Mouse (Mus musculus): Measurements from ENCODE around the gene D230025D16Rik. TPM values are rescaled to one million over a fixed set of nuclear protein-coding genes. Genes with fewer than 3 reads are reported as not detected.
"Not testable (repeated sequence)": the region's sequence is repeated elsewhere in the genome, so short reads cannot be mapped to it uniquely, and the experiment has no call there.

The D230025D16Rik gene
- total RNA-seq, 2 experiments from 2014 or later, result 13.5 to 24.2 TPM

DNA sequence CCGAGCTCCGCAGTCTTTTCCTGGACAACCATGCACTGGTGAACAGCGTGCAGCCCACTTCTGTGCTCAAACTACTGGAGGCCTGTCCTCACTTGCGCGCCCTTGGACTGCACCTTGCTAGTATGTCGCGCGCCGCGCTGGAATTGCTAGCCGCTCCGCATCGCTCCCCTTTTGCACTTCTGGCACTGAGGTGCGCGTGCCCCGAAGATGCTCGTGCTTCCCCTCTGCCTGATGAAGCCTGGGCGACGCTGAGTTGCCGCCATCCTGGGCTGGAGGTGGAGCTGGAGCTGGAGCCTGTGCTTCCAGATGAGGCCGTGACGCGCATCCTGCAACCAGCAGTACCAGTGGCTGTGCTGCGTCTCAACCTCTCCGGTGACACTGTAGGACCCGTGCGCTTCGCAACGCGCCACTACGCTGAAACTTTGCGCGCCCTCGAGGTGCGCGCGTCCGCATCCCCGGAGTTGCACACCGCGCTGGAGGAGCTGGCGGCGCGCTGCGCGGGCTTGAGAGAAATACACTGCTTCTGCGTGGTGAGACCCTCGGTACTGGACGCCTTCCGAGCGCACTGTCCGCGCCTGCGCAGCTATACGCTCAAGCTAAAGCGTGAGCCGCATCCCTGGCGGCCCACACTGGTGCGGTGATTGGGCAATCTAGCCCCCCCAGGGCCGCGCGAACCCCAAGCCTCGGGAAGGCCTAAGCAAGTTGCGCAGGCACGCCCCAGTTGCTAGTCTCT lies 43.6 kb downstream of the D230025D16Rik start:
- DNase-seq, result no peak

DNA sequence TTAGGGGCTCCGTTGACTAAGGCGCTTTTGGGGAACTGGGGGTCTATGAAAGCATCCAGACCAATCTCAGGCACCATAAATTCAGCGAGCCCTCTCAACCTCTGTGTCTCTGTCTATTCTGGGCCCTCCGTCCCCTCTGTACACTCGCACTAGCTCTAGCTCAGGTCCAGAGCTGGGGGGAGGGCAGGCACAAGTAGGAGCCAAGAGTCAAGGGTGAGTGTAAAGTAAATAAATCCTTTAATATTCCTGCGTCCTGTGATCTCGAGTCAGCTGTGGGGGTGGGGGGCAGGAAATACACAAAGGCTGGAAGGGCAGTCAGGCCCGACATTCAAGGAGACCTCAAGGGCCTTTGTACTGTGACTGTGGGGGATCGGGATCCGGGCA lies 44.1 kb downstream of the D230025D16Rik start:
- no peak for DNase-seq

DNA sequence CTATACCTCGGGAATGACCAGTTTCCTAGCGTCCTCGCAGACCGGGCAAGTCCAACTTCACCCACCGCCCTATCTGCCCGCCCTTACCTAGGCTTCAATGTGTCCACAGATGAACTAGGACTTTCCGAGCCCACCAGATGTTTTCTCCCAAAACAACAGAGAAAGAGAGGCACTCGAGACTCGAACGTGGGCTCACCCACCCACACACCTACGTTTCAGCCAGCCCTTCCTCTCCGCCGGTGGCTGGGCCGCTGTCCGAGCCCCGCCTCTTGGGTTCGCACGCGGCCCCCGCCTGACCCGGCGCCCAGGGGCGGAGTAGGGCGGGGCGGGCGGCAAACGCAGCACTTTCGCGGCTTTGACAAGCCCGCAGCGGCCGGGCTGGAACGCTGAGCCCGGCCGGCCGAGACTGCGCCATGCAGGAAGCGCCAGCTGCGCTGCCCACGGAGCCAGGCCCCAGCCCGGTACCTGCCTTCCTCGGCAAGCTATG lies 44.6 kb downstream of the D230025D16Rik start, which contains the start of gene Hsf4:
Gene Hsf4 (plus strand): TSS at position 341 of the 487 bp plus-strand sequence.
- DNase-seq, result peak; percentile 71

DNA sequence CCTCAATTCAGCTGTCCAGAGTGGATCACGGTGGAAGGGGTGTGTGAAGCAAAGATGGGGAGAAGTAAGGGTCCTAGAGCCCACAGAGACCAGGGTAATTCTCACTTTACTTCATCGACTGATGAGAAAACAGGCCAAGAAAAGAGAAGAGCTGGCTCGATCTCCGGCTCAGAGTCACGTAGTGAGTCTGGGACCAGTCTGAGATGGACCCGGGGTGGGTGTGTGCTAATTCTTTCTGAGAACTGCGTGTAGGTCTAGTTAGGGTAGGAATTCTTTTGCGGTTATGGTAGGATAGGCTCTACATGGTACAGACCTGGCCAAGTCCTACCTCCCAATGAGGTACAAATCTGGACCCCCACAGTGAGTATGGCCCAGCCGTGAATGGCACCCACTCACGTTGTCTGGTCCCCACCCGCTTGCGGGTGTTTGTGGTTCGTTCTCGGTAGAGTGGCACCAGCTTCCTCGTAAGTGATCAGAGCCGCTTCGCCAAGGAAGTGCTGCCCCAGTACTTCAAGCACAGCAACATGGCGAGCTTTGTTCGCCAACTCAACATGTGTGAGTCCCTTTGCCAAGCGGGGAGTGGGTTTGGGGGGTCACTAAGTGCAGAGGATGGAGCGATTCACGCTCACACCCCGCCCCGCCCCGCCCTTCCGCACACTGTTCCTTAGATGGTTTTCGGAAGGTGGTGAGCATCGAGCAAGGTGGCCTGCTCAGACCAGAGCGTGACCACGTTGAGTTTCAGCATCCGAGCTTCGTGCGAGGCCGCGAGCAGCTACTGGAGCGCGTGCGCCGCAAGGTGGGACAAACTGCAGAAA lies 45.4 kb downstream of the D230025D16Rik start:
- no peak for DNase-seq

DNA sequence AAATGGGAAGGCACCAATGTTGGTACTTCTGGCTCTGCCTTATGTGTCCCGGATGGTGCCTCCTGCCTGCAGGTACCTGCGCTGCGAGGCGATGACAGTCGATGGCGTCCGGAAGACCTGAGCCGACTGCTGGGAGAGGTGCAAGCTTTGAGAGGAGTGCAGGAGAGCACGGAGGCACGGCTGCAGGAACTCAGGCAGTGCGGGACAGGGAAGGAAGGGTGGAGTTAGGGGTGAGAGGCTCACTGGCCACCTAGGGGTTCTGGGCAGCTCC lies 45.9 kb downstream of the D230025D16Rik start:
- no peak for DNase-seq

DNA sequence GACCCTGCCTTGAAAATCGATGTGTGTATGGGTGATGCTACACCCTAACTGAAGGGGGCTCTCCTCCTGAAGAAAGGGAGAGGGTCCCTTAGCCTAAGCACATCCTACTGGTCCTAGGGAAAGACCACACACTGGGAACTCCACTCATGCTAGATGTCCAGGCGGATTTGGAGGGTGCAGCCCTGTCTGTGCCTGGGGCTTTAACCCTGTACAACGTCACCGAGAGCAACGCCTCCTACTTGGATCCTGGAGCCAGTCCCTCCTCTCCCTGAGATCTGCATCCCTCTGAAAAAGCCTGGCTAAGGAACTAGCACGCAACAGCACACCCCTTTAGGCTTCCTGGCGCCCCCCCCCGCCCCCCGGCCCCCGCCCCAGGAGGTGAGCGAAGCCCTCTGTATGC lies 50.4 kb downstream of the D230025D16Rik start:
- DNase-seq, result no peak

DNA sequence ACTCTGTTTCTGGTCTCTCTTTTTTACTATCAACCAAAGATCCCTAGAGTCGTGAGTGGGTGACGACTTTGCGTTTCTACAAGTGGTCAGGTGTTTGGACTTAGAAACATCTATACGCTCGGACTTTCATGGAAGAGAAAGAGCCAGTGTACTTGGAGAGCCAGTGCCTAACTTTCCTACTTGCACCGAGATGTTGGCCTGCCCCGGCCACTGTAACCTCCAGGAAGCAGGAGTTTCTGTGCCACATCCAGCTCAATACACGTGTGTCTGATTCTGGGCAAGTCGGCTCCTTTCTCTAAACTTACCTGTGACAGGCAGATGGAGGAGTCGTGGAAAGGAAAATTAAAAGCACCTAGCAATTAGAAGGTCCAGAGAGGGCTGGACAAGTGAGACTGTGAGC lies 50.9 kb downstream of the D230025D16Rik start, which contains the start of gene Nol3:
Gene Nol3 (plus strand): TSS at position 301 of the 400 bp plus-strand sequence.
- DNase-seq, result no peak

DNA sequence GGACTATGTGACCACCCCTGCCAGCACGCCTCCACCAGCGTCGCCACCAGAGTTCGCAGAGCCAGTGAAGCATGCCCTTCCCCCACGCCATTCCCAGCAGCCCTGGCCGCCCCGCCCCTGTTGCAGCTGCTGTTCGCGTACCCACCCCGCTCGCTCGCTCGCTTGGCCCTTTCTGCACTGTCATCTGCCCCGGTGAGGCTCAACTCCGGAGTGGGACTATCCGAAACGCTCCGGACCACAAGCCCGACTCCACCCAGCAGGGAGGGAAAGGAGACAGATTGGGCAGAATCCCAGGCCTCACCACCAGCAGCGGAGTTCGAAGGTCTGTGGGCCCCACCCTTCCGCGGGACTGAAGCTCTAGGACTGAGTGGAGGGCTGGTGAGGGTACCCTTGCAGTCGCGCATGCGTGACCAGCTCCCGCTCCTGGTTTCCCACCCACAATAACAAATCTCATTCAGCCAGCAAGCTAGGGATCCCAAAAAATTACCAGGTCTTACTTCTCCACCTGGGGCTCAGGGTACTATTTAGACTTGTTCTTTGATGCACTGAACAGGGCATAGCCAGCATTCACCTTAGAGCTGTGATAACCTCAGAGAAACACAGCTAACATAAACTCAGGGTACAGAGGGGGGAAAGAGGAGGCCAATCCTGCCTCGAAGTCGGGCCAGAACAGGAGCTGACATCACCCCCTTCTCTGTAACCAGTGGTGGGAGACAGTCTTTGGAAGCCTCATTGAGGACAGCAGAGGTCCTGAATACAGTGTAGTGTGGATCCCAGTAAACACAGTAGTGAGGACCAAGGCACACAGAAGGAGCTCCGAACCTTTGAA lies 51.6 kb downstream of the D230025D16Rik start:
- DNase-seq, result peak; percentile 58

DNA sequence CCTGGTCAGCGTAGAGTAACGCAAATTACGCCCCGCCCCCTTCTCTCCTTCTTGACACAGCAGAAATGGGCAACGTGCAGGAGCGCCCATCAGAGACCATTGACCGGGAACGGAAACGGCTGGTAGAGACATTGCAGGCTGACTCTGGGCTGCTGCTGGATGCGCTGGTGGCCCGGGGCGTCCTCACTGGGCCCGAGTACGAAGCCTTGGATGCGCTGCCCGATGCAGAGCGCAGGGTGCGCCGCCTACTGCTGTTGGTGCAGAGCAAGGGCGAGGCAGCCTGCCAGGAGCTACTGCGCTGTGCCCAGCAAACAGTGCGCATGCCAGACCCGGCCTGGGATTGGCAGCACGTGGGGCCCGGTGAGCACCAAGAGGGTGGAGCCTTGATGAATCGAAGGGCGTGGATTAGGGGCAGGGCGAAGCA lies 54.0 kb downstream of the D230025D16Rik start:
- DNase-seq, result peak; percentile 84

DNA sequence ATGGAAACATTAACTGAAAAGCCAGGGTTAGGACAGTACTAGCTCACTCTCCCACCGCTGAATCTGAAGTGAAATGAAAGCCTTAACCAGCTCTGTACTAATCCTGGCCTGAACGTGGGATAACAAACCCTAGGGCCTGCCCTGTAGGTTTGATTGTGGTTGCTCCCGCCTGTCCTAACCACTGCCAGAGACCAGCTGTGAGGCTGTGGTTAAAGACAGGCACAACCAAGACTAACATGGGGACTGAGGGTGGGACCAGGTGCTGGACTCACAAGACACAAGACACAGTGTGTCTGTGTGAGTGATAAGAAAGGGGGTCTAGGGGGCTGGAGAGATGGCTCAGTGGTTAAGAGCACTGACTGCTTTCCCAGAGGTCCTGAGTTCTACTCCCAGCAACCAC lies 55.6 kb downstream of the D230025D16Rik start:
- DNase-seq, result no peak

DNA sequence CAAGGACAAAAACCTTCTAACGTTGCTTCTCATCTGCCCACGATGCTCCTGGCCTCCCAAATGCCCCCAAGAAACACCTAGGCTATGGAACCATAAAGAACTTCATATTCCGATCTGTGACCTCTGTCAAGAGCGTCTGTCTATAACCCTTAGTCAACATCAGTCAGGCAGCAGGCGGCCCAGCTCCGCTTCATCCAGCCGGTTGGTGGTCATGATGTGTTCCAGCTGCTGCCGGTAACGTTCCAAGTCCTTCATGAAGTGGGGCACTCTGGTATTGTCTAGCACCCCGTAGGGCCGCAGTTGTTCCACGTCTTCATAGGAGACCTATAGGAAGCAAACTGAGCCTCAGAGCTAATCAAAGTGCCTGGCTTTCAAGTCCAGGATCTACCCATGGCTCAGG lies 56.9 kb downstream of the D230025D16Rik start:
- no peak for DNase-seq

DNA sequence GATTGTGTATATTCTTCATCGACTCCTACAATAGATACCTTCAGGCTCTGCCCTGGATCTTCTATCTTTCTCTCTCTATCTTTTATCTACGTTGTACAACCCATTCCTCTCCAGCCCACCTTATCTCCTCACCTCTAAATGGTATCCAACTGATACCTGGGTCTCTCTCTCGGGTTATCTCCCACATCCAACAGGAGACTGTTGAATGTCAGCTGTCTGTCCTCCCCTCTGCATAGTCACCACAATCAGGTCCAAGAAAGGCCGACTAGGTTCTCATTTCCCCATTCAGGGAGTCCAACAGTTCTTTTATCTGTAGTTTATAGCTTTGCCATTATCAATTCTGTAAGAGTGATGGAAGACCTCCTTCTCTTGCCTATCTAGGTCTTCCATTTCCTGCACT lies 57.3 kb downstream of the D230025D16Rik start:
- no peak for DNase-seq

DNA sequence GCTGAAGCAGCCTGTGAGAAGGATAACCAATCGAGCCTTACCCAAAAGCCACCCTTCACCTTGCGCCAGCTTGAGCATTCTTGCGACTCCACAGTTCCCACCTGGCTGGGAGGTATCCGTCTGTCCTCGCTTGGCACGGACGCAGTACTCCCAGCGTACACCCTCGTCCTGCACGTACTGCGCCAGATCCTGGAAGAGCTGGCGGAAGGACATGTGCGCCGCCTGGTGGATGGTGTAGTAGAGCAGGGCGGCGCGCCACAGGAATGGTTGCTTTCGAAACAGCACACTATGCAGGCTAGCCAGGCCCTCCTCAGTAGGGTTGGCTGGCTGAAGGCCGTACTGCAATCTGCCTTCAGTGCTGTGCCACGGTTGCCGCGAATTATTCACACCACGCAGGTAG lies 58.1 kb downstream of the D230025D16Rik start:
- DNase-seq, result peak; percentile 50

DNA sequence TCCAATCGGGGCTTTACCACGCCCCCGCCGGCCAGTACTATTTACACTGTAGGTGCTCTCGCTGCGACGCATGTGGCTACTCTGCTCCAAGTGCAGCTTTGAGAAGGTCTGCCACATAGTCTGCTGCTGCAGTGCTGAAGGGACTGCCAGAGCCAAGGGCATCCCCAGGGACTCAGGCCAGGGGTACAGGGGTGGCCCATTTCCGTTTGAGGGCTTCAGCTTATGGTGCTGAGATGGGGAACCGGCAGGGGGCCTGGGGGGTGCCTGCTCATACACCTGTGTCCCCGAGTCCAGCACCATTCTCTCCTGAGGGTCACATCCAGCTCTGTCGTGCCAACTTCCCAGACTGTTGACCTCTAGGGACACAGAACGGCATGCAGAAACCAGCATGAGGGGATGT lies 60.6 kb downstream of the D230025D16Rik start:
- DNase-seq, result no peak

DNA sequence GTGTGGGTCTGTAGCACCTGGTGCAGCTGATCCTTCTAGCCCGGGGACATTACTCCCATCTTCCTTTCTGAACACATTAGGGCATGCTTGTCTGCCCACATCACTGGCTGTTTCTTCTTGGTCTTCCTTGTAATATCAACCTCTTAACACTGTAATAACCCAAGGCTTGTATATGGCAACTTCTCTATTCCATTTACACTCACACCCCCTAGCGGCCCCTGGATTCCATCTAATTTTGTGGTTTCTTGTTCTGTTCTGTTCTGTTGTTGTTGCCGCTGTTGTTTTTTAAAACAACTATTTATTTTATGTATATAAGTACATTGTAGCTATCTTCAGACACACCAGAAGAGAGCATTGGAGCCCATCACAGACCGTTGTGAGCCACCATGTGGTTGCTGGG lies 62.0 kb downstream of the D230025D16Rik start:
- DNase-seq, result no peak

DNA sequence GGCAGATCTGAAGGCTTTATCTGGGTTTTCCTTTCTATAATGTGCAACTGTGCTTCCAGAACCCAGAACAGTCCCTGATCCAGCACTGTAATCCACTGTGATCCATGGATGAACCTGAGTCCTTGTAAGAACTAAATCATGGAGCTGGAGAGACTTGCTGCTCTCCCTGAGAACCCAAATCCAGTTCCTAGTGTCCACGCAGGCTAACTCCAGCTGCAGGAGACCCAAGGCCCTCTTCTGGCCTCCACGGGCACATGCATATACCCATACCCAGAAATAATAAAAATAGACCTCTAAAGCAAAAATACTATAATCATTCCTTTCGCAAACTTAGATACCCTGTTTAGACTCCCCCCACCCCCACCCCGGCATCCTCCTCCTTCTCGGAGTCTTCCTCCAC lies 63.3 kb downstream of the D230025D16Rik start:
- no peak for DNase-seq

DNA sequence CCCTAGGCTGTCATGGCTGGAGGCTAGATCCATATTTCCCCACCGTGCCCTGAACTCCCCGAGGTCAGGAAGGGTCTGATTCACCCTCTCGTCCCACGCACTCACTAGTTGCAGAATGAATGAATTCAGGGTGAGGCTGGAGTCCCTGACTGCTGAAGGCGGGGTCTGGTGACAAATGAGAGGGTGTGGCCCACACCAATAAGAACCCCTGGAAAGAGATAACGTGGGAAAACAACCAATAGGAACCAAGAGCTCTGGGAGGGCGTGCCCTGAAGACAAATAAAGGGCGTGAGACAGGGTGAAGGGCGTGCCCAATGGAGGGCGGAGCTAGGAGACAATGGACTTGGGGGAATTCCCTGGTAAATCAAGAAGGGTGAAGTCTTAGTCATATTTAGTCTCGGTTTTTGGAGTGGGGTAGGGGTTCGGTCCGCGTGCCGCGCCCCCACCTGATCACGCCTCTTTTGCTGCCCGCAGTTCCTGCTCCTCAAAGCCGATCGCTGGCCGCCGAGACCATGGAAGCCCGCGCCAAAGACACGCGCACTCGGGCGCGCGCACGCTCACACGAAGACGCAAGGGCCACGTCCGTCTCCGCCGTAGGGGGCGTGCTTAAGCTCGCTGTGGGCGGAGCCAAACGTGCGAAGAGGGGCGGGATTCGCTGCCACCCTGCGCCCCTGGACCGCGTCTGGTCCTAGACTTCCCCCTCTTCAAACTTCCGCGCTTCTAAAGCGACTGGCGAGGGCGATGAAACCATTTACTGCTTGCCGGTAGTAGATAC lies 64.2 kb downstream of the D230025D16Rik start:
- peak; percentile 89 for DNase-seq

DNA sequence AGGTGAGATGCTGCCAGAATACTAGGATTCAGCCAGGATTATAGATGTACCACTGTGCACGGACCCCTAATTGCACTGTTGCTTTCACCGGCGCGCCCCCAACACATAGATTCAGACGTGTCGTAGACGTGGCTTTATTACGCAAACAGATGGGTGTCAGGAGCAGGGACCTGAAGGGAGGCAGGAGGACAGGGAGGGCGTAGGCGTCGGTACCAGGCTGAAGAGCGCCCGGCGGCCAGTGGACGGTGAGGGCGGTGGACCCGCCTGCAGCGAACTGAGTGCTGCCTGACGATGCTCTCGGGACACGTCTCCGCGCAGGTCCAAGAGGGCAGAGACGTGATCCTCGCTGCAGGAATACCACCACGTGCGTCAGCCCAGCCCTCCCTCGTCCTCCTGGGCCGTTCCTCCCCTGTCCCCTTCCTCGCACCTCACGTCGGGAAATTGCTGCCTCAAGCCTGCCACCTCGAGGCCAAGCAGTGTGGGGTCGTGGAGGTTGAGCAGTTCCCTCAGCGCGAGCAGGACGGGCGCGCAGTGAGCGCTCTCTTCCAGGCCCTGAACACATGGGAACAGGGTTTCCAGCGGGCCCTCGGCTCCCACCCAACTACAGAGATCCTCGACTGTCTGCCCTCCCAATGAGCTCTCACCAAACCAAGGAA lies 65.0 kb downstream of the D230025D16Rik start, which contains the start of gene 4931428F04Rik:
Gene 4931428F04Rik (minus strand): TSS at position 60 of the 656 bp plus-strand sequence.
- no peak for DNase-seq

DNA sequence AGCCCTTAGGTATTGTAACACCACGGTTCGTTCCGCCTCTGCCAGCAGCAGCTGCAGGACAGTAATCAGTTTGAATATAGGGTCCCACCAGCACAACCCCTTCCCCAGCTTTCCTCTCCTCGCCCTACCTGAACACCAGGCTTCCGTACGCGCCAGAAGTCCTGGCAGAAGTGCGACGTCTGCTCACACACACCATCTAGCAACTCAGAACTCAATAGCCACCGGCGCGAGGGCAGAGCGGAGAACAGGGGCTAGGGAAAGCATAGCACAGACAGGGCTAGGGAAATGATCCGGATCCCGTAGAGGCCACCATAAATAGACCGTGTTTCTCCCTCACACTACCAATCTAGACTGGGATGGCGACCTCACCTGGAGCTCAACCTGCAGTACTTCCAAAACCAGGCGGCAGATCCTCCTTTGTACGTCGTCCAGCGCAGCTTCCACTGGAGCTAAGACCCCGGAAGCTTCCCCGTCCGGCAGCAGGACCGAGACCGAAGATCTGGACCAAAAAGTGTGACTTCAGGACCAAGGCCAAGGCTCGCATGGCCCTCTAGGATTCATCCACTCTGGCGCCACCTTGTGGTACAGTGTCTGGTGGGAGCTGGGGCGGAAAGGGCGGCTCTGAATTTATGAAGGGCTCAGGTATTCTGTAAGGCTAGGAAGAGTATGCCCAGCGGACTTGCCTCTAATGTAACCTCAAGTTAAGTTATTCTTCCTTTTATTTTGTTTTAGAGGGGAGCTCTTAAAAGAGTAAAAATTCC lies 65.8 kb downstream of the D230025D16Rik start:
- peak; percentile 63 for DNase-seq

DNA sequence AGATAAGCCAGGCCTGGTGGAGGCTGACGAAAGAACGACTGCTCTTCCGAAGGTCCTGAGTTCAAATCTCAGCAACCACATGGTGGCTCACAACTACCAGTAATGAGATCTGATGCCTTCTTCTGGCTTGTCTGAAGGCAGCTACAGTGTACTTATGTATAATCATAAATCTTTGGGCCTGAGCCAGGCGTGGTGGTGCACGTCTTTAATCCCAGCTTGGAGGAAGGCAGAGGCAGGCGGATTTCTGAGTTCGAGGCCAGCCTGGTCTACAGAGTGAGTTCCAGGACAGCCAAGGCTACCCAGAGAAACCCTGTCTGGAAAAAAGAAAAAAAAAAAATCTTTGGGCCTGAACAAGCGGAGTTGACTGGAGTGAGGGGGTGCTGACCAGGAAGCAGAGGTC lies 66.4 kb downstream of the D230025D16Rik start:
- not testable (repeated sequence) for DNase-seq

Measured in gastrocnemius, postnatal 25 days (tissue).